8 mouse cellular contexts compared by ENCODE assay signal in genomic region chr8:60992561-60992909, GRCm38 (mm10). TPM values are rescaled to one million over a fixed set of nuclear protein-coding genes. Genes with fewer than 3 reads are reported as not detected.
DNase-seq lines count a peak whose midpoint lies in the region; ATAC-seq and TF ChIP-seq lines count a peak whose summit lies in the region.

No protein-coding gene starts in this region.

- TF ChIP-seq CTCF in forebrain, postnatal 0 days (IDR thresholded peaks at IDR 0.05; ENCODE audit: low read depth): no peak

- H3K27me3 ChIP-seq in forebrain, postnatal 0 days (ENCODE audit: insufficient read depth, low read length): no peaks in the 10 kb centered on the region
- no peaks in the 10 kb centered on the region for H3K27me3 ChIP-seq in intestine, embryonic 14.5 days (replicated peaks; ENCODE audit: control insufficient read depth, insufficient read depth, low read length)
- H3K27me3 ChIP-seq in liver, embryonic 16.5 days (ENCODE audit: control insufficient read depth, insufficient read depth, low read depth, low read length): no peaks in the 10 kb centered on the region
- H3K27me3 ChIP-seq in neural tube, embryonic 15.5 days (replicated peaks): no peaks in the 10 kb centered on the region

- no peak; the same call in 1 of the 2 replicates for ATAC-seq in forebrain, postnatal 0 days
- peak; percentile 92 for ATAC-seq in intestine, embryonic 14.5 days (replicated peaks; ENCODE audit: low FRiP score, low TSS enrichment, low read depth)
- ATAC-seq in liver, embryonic 16.5 days (ENCODE audit: low read depth): peak; percentile 79
- no peak; the same call in 1 of the 2 replicates for ATAC-seq in neural tube, embryonic 15.5 days (ENCODE audit: low FRiP score)

- DNase-seq in right cerebral cortex, adult 18-20 months: peak; percentile 69
- no peak for DNase-seq in right cerebral cortex, postnatal 4 days
- DNase-seq in forebrain, postnatal 0 days: no peak
- DNase-seq in intestine, embryonic 14.5 days (ENCODE audit: low spot score): no peak
- DNase-seq in cerebellum, adult 8-10 months: no peak

- H3K9ac ChIP-seq in forebrain, postnatal 0 days: peak overlapping the region; percentile 77
- peak overlapping the region; percentile 50 for H3K9ac ChIP-seq in intestine, embryonic 14.5 days (ENCODE audit: low read length)
- peak overlapping the region; percentile 88 for H3K9ac ChIP-seq in liver, embryonic 16.5 days (ENCODE audit: low read depth, low read length)
- H3K9ac ChIP-seq in neural tube, embryonic 15.5 days (replicated peaks): peak overlapping the region; percentile 73

- H3K4me3 ChIP-seq in brown adipose tissue, adult 24 weeks (ENCODE audit: insufficient read depth, low read depth, low read length): peak overlapping the region; percentile 82
- H3K4me3 ChIP-seq in forebrain, postnatal 0 days (ENCODE audit: low read depth, low read length): peak overlapping the region; percentile 98
- H3K4me3 ChIP-seq in intestine, embryonic 14.5 days (ENCODE audit: low read depth, low read length): peak overlapping the region; percentile 81
- peak overlapping the region; percentile 82 for H3K4me3 ChIP-seq in liver, embryonic 16.5 days (ENCODE audit: low read depth, low read length)
- peak overlapping the region; percentile 89 for H3K4me3 ChIP-seq in neural tube, embryonic 15.5 days (replicated peaks)

- no peaks in the 10 kb centered on the region for H3K9me3 ChIP-seq in forebrain, postnatal 0 days (ENCODE audit: low read length)
- H3K9me3 ChIP-seq in intestine, embryonic 14.5 days (ENCODE audit: control insufficient read depth, low read length): no peaks in the 10 kb centered on the region
- H3K9me3 ChIP-seq in liver, embryonic 16.5 days (replicated peaks; ENCODE audit: control insufficient read depth, low read length): no peaks in the 10 kb centered on the region
- no peaks in the 10 kb centered on the region for H3K9me3 ChIP-seq in neural tube, embryonic 15.5 days (replicated peaks)

- H3K27ac ChIP-seq in brown adipose tissue, adult 24 weeks (replicated peaks; ENCODE audit: low read depth, low read length): peak overlapping the region; percentile 75
- peak overlapping the region; percentile 71 for H3K27ac ChIP-seq in forebrain, postnatal 0 days (ENCODE audit: low read depth, low read length)
- peak overlapping the region; percentile 89 for H3K27ac ChIP-seq in intestine, embryonic 14.5 days (ENCODE audit: low read depth)
- H3K27ac ChIP-seq in liver, embryonic 16.5 days (ENCODE audit: low read length): peak overlapping the region; percentile 99
- H3K27ac ChIP-seq in neural tube, embryonic 15.5 days (replicated peaks): peak overlapping the region; percentile 94

- no peaks in the 10 kb centered on the region for H3K36me3 ChIP-seq in forebrain, postnatal 0 days (ENCODE audit: insufficient read depth)
- no peaks in the 10 kb centered on the region for H3K36me3 ChIP-seq in intestine, embryonic 14.5 days (ENCODE audit: control insufficient read depth, insufficient read depth, low read length)
- no peaks in the 10 kb centered on the region for H3K36me3 ChIP-seq in liver, embryonic 16.5 days (ENCODE audit: control insufficient read depth, insufficient read depth)
- H3K36me3 ChIP-seq in neural tube, embryonic 15.5 days: no peaks in the 10 kb centered on the region

- peak overlapping the region; percentile 80 for H3K4me2 ChIP-seq in forebrain, postnatal 0 days (ENCODE audit: low read depth)
- peak overlapping the region; percentile 57 for H3K4me2 ChIP-seq in intestine, embryonic 14.5 days (ENCODE audit: low read length)
- H3K4me2 ChIP-seq in liver, embryonic 16.5 days (ENCODE audit: low read depth, low read length): peak overlapping the region; percentile 80
- H3K4me2 ChIP-seq in neural tube, embryonic 15.5 days: peak overlapping the region; percentile 77

- no peaks in the 10 kb centered on the region for H3K4me1 ChIP-seq in brown adipose tissue, adult 24 weeks (ENCODE audit: control insufficient read depth, insufficient read depth, insufficient read length, low read length)
- 0 out of 2 replicates have a peak, but pooled peaks cover 5% of the 10 kb centered on the region for H3K4me1 ChIP-seq in forebrain, postnatal 0 days (ENCODE audit: insufficient read depth)
- peaks cover 8% of the 10 kb centered on the region; the same call in 1 of the 2 replicates for H3K4me1 ChIP-seq in intestine, embryonic 14.5 days (replicated peaks; ENCODE audit: control insufficient read depth, insufficient read depth, low read length)
- H3K4me1 ChIP-seq in liver, embryonic 16.5 days (ENCODE audit: control insufficient read depth, low read depth, low read length): peaks cover 14% of the 10 kb centered on the region
- H3K4me1 ChIP-seq in neural tube, embryonic 15.5 days: peaks cover 9% of the 10 kb centered on the region

- 2% methylated on average over 16 of the region's 16 CpGs for WGBS in forebrain, postnatal 0 days
- WGBS in intestine, embryonic 14.5 days: 0% methylated on average over 15 of the region's 16 CpGs
- WGBS in liver, embryonic 16.5 days (ENCODE audit: insufficient replicate concordance): 1% methylated on average over 16 of the region's 16 CpGs
- under 1% methylated on average over 16 of the region's 16 CpGs for WGBS in neural tube, embryonic 15.5 days

RNA-seq across cellular contexts. Expression of gene Nek1, which starts 0.5 kb away (rescaled TPM):
- 4.9 and 6.2 TPM in 2 replicates for polyA plus RNA-seq in brown adipose tissue, adult 24 weeks (2012; ENCODE audit: insufficient read depth, insufficient read length, missing spikeins)
- total RNA-seq in forebrain, postnatal 0 days (2014; rRNA removed): 18.0 and 18.4 TPM in 2 replicates
- 11.6 and 19.5 TPM in 2 replicates for polyA plus RNA-seq in forebrain, postnatal 0 days (2015; fragmentation: Nextera tagmentation; extraction: Ambion mirVana)
- polyA plus RNA-seq in intestine, embryonic 14.5 days (2014; fragmentation: Nextera tagmentation; extraction: Ambion mirVana): 19.5 and 22.1 TPM in 2 replicates
- polyA plus RNA-seq in liver, embryonic 16.5 days (2015; fragmentation: Nextera tagmentation; extraction: Ambion mirVana): 7.1 and 7.9 TPM in 2 replicates
- polyA plus RNA-seq in neural tube, embryonic 15.5 days (2015; fragmentation: Nextera tagmentation; extraction: Ambion mirVana): 27.8 and 29.3 TPM in 2 replicates

RNA-seq across cellular contexts. Expression of gene Clcn3, which starts 9.4 kb away (rescaled TPM):
- polyA plus RNA-seq in brown adipose tissue, adult 24 weeks (2012; ENCODE audit: insufficient read depth, insufficient read length, missing spikeins): 16.3 and 22.0 TPM in 2 replicates
- total RNA-seq in forebrain, postnatal 0 days (2014; rRNA removed): 98.0 and 109 TPM in 2 replicates
- 56.0 and 74.4 TPM in 2 replicates for polyA plus RNA-seq in forebrain, postnatal 0 days (2015; fragmentation: Nextera tagmentation; extraction: Ambion mirVana)
- 26.4 and 27.5 TPM in 2 replicates for polyA plus RNA-seq in intestine, embryonic 14.5 days (2014; fragmentation: Nextera tagmentation; extraction: Ambion mirVana)
- 39.4 and 41.2 TPM in 2 replicates for polyA plus RNA-seq in liver, embryonic 16.5 days (2015; fragmentation: Nextera tagmentation; extraction: Ambion mirVana)
- 62.7 and 69.3 TPM in 2 replicates for polyA plus RNA-seq in neural tube, embryonic 15.5 days (2015; fragmentation: Nextera tagmentation; extraction: Ambion mirVana)

Comparison
In these comparisons a context has a peak if more than half of its experiments do, and no peak if none do; other contexts are left out.
1. ATAC-seq: peak in intestine, embryonic 14.5 days (single experiment) and liver, embryonic 16.5 days (single experiment); none in forebrain, postnatal 0 days (single experiment) and neural tube, embryonic 15.5 days (single experiment).
2. Peak in every context shown above with its lines, with median percentiles within 50 percentile points of each other: H3K27ac ChIP-seq, H3K4me3 ChIP-seq, H3K4me2 ChIP-seq and H3K9ac ChIP-seq.